Mouse (Mus musculus): ENCODE measurements around the gene Zc3h7b. TPM values are rescaled to one million over a fixed set of nuclear protein-coding genes. Genes with fewer than 3 reads are reported as not detected.

The Zc3h7b gene
- polyA plus RNA-seq, 1 experiment from 2014 or later: 13.9 TPM

GRCm38 (mm10) chr15:81812287-81812686, 67.4 kb downstream of the Zc3h7b start:
- H3K27me3 ChIP-seq (replicated peaks; ENCODE audit: insufficient read depth, low read length): no peaks in the 10 kb centered on the region
- peak overlapping the region; percentile 89 for H3K4me2 ChIP-seq (replicated peaks; ENCODE audit: low read depth, low read length)
- H3K4me3 ChIP-seq (ENCODE audit: low read depth, low read length): peak overlapping the region; percentile 76; the same call in 1 of the 2 replicates
- no peak for DNase-seq (ENCODE audit: low spot score)
- no peaks in the 10 kb centered on the region for H3K9me3 ChIP-seq (ENCODE audit: low read length)
- TF ChIP-seq CTCF (IDR thresholded peaks at IDR 0.05) (peak; percentile 24; the same call in 1 of the 2 replicates), EP300 (IDR thresholded peaks at IDR 0.05) (no peak)
- peak overlapping the region; percentile 76 for H3K9ac ChIP-seq (replicated peaks; ENCODE audit: low read depth)
- peaks cover 19% of the 10 kb centered on the region; the same call in 1 of the 2 replicates for H3K36me3 ChIP-seq (ENCODE audit: insufficient read depth, low read length)
- peak overlapping the region; percentile 99; the same call in 1 of the 2 replicates for H3K27ac ChIP-seq (ENCODE audit: low read length)
- 39% methylated on average over 3 of the region's 3 CpGs for WGBS
- peaks cover 19% of the 10 kb centered on the region for H3K4me1 ChIP-seq (ENCODE audit: insufficient read depth, low read depth, low read length)
- no peak for ATAC-seq

- peaks cover 21% of the 10 kb centered on the region; the same call in 1 of the 2 replicates for H3K36me3 ChIP-seq (ENCODE audit: insufficient read depth, low read length)
- no peak overlapping the region for H3K4me3 ChIP-seq (ENCODE audit: low read depth, low read length)
- H3K27ac ChIP-seq (ENCODE audit: low read length): 0 out of 2 replicates have a peak overlapping the region, but pooled peaks have one; percentile 99
- no peaks in the 10 kb centered on the region for H3K9me3 ChIP-seq (ENCODE audit: low read length)
- no peak overlapping the region; the same call in 1 of the 2 replicates for H3K9ac ChIP-seq (replicated peaks; ENCODE audit: low read depth)
- peaks cover 16% of the 10 kb centered on the region for H3K4me1 ChIP-seq (ENCODE audit: insufficient read depth, low read depth, low read length)
- no peak for DNase-seq (ENCODE audit: low spot score)
- no peaks in the 10 kb centered on the region for H3K27me3 ChIP-seq (replicated peaks; ENCODE audit: insufficient read depth, low read length)
- no peak for TF ChIP-seq CTCF (IDR thresholded peaks at IDR 0.05)
- no peak for TF ChIP-seq EP300 (IDR thresholded peaks at IDR 0.05)
- no peak for ATAC-seq
- 0 out of 2 replicates have a peak overlapping the region, but pooled peaks have one; percentile 89 for H3K4me2 ChIP-seq (replicated peaks; ENCODE audit: low read depth, low read length)
- WGBS: 62% methylated on average over 7 of the region's 7 CpGs
Measured at GRCm38 (mm10) chr15:81812696-81813631, 68.1 kb downstream of the Zc3h7b start.

GRCm38 (mm10) chr15:81813986-81814705, 69.3 kb downstream of the Zc3h7b start:
- no peak for ATAC-seq
- Histone ChIP-seq H3K27ac (ENCODE audit: low read length) (no peak overlapping the region), H3K4me2 (replicated peaks; ENCODE audit: low read depth, low read length) (no peak overlapping the region), H3K4me3 (ENCODE audit: low read depth, low read length) (no peak overlapping the region), H3K36me3 (ENCODE audit: insufficient read depth, low read length) (peaks cover 21% of the 10 kb centered on the region; the same call in 1 of the 2 replicates), H3K9me3 (ENCODE audit: low read length) (no peaks in the 10 kb centered on the region), H3K27me3 (replicated peaks; ENCODE audit: insufficient read depth, low read length) (no peaks in the 10 kb centered on the region), H3K9ac (replicated peaks; ENCODE audit: low read depth) (no peak overlapping the region; the same call in 1 of the 2 replicates), H3K4me1 (ENCODE audit: insufficient read depth, low read depth, low read length) (peaks cover 10% of the 10 kb centered on the region)
- no peak for DNase-seq (ENCODE audit: low spot score)
- TF ChIP-seq CTCF (IDR thresholded peaks at IDR 0.05) (no peak), EP300 (IDR thresholded peaks at IDR 0.05) (no peak)
- 81% methylated on average over 5 of the region's 5 CpGs for WGBS

- TF ChIP-seq CTCF (IDR thresholded peaks at IDR 0.05): no peak
- no peak for TF ChIP-seq EP300 (IDR thresholded peaks at IDR 0.05)
- Histone ChIP-seq H3K4me1 (ENCODE audit: insufficient read depth, low read depth, low read length) (peaks cover 5% of the 10 kb centered on the region; the same call in 1 of the 2 replicates), H3K9ac (replicated peaks; ENCODE audit: low read depth) (no peak overlapping the region), H3K9me3 (ENCODE audit: low read length) (no peaks in the 10 kb centered on the region), H3K36me3 (ENCODE audit: insufficient read depth, low read length) (peaks cover 21% of the 10 kb centered on the region; the same call in 1 of the 2 replicates), H3K4me2 (replicated peaks; ENCODE audit: low read depth, low read length) (no peak overlapping the region), H3K4me3 (ENCODE audit: low read depth, low read length) (no peak overlapping the region), H3K27me3 (replicated peaks; ENCODE audit: insufficient read depth, low read length) (no peaks in the 10 kb centered on the region), H3K27ac (ENCODE audit: low read length) (no peak overlapping the region)
- no peak for DNase-seq (ENCODE audit: low spot score)
- WGBS: 79% methylated on average over 12 of the region's 12 CpGs
- ATAC-seq: no peak
Measured at GRCm38 (mm10) chr15:81814716-81815370, 70.0 kb downstream of the Zc3h7b start.

GRCm38 (mm10) chr15:81818404-81818803, 73.5 kb downstream of the Zc3h7b start:
- H3K4me3 ChIP-seq (ENCODE audit: low read depth, low read length): no peak overlapping the region
- no peak for TF ChIP-seq CTCF (IDR thresholded peaks at IDR 0.05)
- TF ChIP-seq EP300 (IDR thresholded peaks at IDR 0.05): no peak
- no peak overlapping the region for H3K9ac ChIP-seq (replicated peaks; ENCODE audit: low read depth)
- DNase-seq (ENCODE audit: low spot score) (no peak), ATAC-seq (no peak)
- no peaks in the 10 kb centered on the region for H3K27me3 ChIP-seq (replicated peaks; ENCODE audit: insufficient read depth, low read length)
- H3K36me3 ChIP-seq (ENCODE audit: insufficient read depth, low read length): peaks cover 24% of the 10 kb centered on the region; the same call in 1 of the 2 replicates
- no peaks in the 10 kb centered on the region for H3K4me1 ChIP-seq (ENCODE audit: insufficient read depth, low read depth, low read length)
- WGBS: 85% methylated on average over 3 of the region's 3 CpGs
- H3K27ac ChIP-seq (ENCODE audit: low read length): no peak overlapping the region
- no peak overlapping the region for H3K4me2 ChIP-seq (replicated peaks; ENCODE audit: low read depth, low read length)
- H3K9me3 ChIP-seq (ENCODE audit: low read length): no peaks in the 10 kb centered on the region

Data from lung, postnatal 0 days (tissue).